Mouse (Mus musculus) bone marrow, adult 2 months (tissue): ENCODE measurements around the gene Hoxb4. TPM values are rescaled to one million over a fixed set of nuclear protein-coding genes. Genes with fewer than 3 reads are reported as not detected.

Experiments
- H3K27ac ChIP-seq: fragments of 200-500 bp; 2 replicates; pipeline ENCODE4 v1.5.1; 2012; ENCODE audit warnings: low read depth, mild to moderate bottlenecking, control low read depth, inconsistent platforms, low read length; ENCODE audit not compliant: control insufficient read depth, poor library complexity, insufficient read depth
- H3K4me1 ChIP-seq: fragments of 200-500 bp; 2 replicates; pipeline ENCODE4 v1.6.1; 2011; ENCODE audit warnings: low read length; ENCODE audit not compliant: control insufficient read depth, insufficient read depth
- H3K4me3 ChIP-seq: fragments of 200-500 bp; replicated peaks from 2 replicates; pipeline ENCODE3; 2011; ENCODE audit warnings: mild to moderate bottlenecking, low read depth, low read length, control low read depth; ENCODE audit not compliant: control insufficient read depth
- CTCF ChIP-seq: fragments of 200-500 bp; IDR thresholded peaks from 2 replicates; pipeline ENCODE4 v1.5.1; 2011; ENCODE audit warnings: low read length, control low read depth; ENCODE audit not compliant: control insufficient read depth, insufficient read depth
- POLR2A ChIP-seq: fragments of 200-500 bp; IDR thresholded peaks from 2 replicates; pipeline ENCODE4 v1.6.1; 2011; ENCODE audit warnings: low read depth, mild to moderate bottlenecking, control low read depth, low read length, borderline replicate concordance; ENCODE audit not compliant: control insufficient read depth
- WGBS: fragments of 180-500 bp; shearing (Covaris S2); methylation state at CpG from one replicate; pipeline ENCODE4 v1.1.7; 2018; 5-methylcytosine and 5-hydroxymethylcytosine counted together
- polyA plus RNA-seq: library from polyadenylated mRNA; stranded (reverse); fragments of >200 nt; gene quantifications from 2 replicates; pipeline ENCODE4 v1.2.4, GENCODE M21; 2011; ENCODE audit warnings: low replicate concordance; ENCODE audit not compliant: missing spikeins, insufficient read depth, insufficient read length

Gene Hoxb4
- polyA plus RNA-seq, 1 experiment = 7.6 TPM

GRCm38 (mm10) chr11:96296997-96297396 is 21.1 kb upstream of the Hoxb4 start:
- 69% methylated on average over 2 of the region's 2 CpGs for whole genome bisulfite sequencing
- Histone ChIP-seq H3K4me1 (no peaks in the 10 kb centered on the region), H3K4me3 (no peak overlapping the region), H3K27ac (no peak overlapping the region)
- TF ChIP-seq POLR2A (no peak), CTCF (no peak)

- WGBS = 68% methylated on average over 3 of the region's 3 CpGs
- no peak overlapping the region for H3K4me3 ChIP-seq
- H3K27ac ChIP-seq = no peak overlapping the region
- no peak for TF ChIP-seq CTCF
- TF ChIP-seq POLR2A = no peak
- H3K4me1 ChIP-seq = no peaks in the 10 kb centered on the region
Measured at GRCm38 (mm10) chr11:96297428-96297827, 20.6 kb upstream of the Hoxb4 start.

GRCm38 (mm10) chr11:96297968-96298635 is 20.0 kb upstream of the Hoxb4 start:
- TF ChIP-seq POLR2A = no peak
- TF ChIP-seq CTCF = no peak
- Histone ChIP-seq H3K4me1 (no peaks in the 10 kb centered on the region), H3K27ac (no peak overlapping the region), H3K4me3 (no peak overlapping the region)
- WGBS = 52% methylated on average over 11 of the region's 11 CpGs

- H3K4me3 ChIP-seq = no peak overlapping the region
- WGBS = 1% methylated on average over 66 of the region's 66 CpGs
- TF ChIP-seq CTCF (no peak), POLR2A (no peak)
- H3K27ac ChIP-seq = no peak overlapping the region
- H3K4me1 ChIP-seq = no peaks in the 10 kb centered on the region
Measured at GRCm38 (mm10) chr11:96298895-96299667, 19.0 kb upstream of the Hoxb4 start.

GRCm38 (mm10) chr11:96299781-96300180 is 18.3 kb upstream of the Hoxb4 start:
- no peaks in the 10 kb centered on the region for H3K4me1 ChIP-seq
- TF ChIP-seq CTCF (no peak), POLR2A (no peak)
- no peak overlapping the region for H3K27ac ChIP-seq
- 5% methylated on average over 9 of the region's 9 CpGs for WGBS
- H3K4me3 ChIP-seq = no peak overlapping the region

GRCm38 (mm10) chr11:96300354-96301063 is 17.6 kb upstream of the Hoxb4 start:
- Histone ChIP-seq H3K27ac (no peak overlapping the region), H3K4me3 (no peak overlapping the region), H3K4me1 (no peaks in the 10 kb centered on the region)
- 11% methylated on average over 35 of the region's 35 CpGs for WGBS
- no peak for TF ChIP-seq CTCF
- no peak for TF ChIP-seq POLR2A

- Histone ChIP-seq H3K4me1 (no peaks in the 10 kb centered on the region), H3K4me3 (no peak overlapping the region), H3K27ac (no peak overlapping the region)
- no peak for TF ChIP-seq POLR2A
- no peak for TF ChIP-seq CTCF
- WGBS = 73% methylated on average over 10 of the region's 10 CpGs
Measured at GRCm38 (mm10) chr11:96301064-96301431, 17.0 kb upstream of the Hoxb4 start.

GRCm38 (mm10) chr11:96301837-96302236 is 16.2 kb upstream of the Hoxb4 start:
- TF ChIP-seq POLR2A (no peak), CTCF (no peak)
- Histone ChIP-seq H3K27ac (no peak overlapping the region), H3K4me3 (no peak overlapping the region), H3K4me1 (no peaks in the 10 kb centered on the region)
- 72% methylated on average over 15 of the region's 15 CpGs for WGBS
